Mouse (Mus musculus): ENCODE results near the gene Zkscan16.

GRCm38 (mm10) chr4:59007016-59007415 is 63.6 kb downstream of the Zkscan16 start:
- no peak for TF ChIP-seq POLR2A (IDR thresholded peaks at IDR 0.05; ENCODE audit: low read depth, low read length)
- no peak for TF ChIP-seq CTCF (IDR thresholded peaks at IDR 0.05; ENCODE audit: extremely low read depth, insufficient read length, insufficient replicate concordance, low read depth, low read length)

Measured in small intestine, adult 2 months (tissue).